Mouse (Mus musculus) ES-CJ7 (cell line): Measurements from ENCODE around the gene Trmt10b.

Source experiments
- DNase-seq: peaks from one replicate; pipeline ENCODE4 v3.0.0; 2011; ENCODE audit warnings: low read depth, low spot score

The Trmt10b gene

DNA sequence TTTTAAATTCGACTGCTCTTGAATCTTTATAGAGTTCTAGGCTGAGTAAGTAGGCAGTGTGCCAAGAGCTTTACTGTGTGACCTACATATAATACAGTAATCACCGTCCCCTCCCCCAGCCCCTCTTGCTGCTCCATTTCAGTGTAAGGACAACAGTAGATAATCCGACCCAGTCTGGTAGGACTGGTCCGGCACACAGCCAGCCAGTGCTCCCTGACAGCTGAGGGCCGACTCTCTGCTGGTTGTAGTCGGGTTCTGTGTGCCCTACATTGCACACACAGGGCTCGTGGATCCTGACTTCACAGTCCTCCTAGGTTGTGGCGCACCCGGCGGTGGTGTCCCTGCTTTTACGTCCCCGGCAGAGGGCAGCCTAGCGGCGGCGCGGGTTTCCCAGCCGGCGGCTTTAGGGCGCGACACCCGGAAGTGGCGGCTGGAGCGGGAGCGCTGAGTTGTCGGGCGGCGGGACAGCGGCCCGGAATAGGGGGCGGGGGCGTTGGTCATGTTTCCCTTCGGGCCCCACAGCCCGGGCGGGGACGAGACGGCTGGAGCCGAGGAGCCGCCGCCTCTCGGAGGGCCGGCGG is 44.8 kb downstream of the Trmt10b start, which contains the start of gene Dcaf10:
Gene Dcaf10, plus strand, starts transcription at position 433 of the 581 bp plus-strand sequence.
- DNase-seq, result peak; percentile 89

DNA sequence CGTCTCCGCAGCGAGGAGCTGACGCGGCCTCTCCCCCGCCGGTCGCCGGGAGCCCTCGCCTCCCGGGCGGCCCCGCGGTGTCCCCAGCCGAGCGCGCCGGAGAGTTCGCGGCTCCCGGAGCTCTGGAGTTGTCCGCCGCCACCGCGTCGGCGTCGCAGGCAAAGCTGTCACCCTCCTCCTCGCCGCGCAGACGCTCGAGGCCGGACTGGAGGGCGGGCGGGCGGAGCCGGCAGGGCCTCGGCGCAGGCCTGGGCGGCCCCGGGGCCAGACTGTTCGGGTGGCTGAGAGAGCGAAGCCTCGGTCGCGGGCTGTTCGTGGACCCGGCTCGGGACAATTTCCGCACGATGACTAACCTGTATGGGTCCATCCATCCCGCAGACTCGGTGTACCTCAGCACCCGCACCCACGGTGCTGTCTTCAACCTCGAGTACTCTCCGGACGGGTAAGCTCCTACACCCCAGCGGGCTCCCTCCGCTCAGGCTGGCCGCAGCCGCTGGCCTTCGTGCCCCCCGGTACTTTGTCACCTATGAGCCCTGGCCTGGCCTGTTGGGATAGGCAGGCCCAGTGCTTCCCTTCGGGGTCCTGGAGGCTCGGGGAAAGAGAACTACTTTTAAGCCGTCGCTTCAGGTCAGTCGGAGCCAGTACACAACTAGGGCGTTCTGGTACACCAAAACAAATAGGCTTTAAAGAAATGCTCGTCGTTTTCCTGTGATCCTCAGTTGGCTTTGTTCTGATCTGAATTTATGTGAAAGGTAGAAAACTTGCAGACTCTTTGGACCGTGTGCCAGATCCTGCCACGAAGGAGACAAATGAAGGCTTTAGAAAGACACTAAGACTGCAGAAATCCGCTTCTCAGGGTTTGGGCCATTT is 45.6 kb downstream of the Trmt10b start, which contains the start of gene Exosc3:
Gene Exosc3, minus strand, starts transcription at position 447 of the 870 bp plus-strand sequence.
- DNase-seq, result no peak

DNA sequence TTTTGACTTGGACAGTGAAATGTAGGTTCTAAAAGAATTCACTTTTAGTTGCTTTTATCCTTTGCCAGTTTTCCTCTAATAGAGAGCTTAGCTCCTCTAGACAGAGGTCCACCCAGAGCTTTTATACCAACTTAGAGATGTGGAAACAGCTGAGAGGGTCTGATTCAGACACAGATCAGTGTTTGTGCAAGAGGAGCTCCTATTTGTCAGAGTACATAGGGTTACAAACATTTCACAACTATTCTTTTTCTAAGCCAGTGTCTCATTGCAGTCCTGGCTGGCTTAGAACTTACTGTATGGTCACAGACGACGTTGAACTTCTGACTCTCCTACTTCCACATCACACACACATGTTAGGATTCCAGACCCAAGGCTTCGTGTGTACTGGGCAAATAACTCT is 59.7 kb downstream of the Trmt10b start:
- no peak for DNase-seq
